Mouse (Mus musculus) megakaryocyte, embryonic 14.5 days (primary cell): ENCODE measurements around the gene Natd1. TPM values are rescaled to one million over a fixed set of nuclear protein-coding genes. Genes with fewer than 3 reads are reported as not detected.

Experiments
- H3K27me3 ChIP-seq: replicated peaks from 2 replicates; pipeline ENCODE3; 2012; ENCODE audit warnings: inconsistent platforms
- H3K36me3 ChIP-seq: replicated peaks from 2 replicates; pipeline ENCODE3; 2012; ENCODE audit warnings: low read length, inconsistent platforms, mixed read lengths
- H3K4me1 ChIP-seq: 2 replicates; pipeline ENCODE4 v1.6.1; 2012; ENCODE audit warnings: inconsistent platforms
- H3K4me3 ChIP-seq: replicated peaks from 2 replicates; pipeline ENCODE3; 2012; ENCODE audit warnings: moderate library complexity, mild to moderate bottlenecking, inconsistent platforms
- H3K9me3 ChIP-seq: 2 replicates; pipeline ENCODE4 v1.6.1; 2012; ENCODE audit warnings: inconsistent platforms
- FLI1 ChIP-seq: IDR thresholded peaks from 2 replicates; pipeline ENCODE4 v1.6.1; 2012; ENCODE audit warnings: low read length, inconsistent platforms, mixed read lengths
- GATA1 ChIP-seq: IDR thresholded peaks from 3 replicates; pipeline ENCODE4 v1.6.1; 2012; ENCODE audit warnings: mixed read lengths, low read length, inconsistent platforms, borderline replicate concordance
- polyA plus RNA-seq: library from polyadenylated mRNA; stranded (reverse); fragments of >175 nt; gene quantifications from 2 replicates; pipeline ENCODE4 v1.2.3, GENCODE M21; 2012; ENCODE audit warnings: low replicate concordance; ENCODE audit not compliant: insufficient read depth

The Natd1 gene
- polyA plus RNA-seq, 1 experiment, result 7.8 TPM

DNA sequence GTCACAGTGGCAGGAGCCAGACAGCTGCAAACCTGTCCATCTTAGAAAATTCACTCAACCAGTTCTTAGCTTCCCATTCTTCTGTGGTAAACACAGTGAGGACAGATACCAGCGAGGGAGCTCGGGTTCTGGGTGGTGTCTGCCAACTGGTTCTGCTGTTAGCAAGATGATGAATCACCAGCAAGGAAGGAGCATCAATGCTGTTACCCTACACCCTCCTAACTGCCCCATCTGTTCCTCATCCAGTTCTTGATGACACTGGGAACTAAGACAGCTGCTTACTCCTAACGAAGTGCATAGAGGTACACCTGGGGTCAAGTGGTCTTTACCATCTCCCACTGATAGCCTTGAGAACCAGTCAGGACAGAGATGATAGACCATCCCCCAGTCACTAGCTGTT is 58.0 kb downstream of the Natd1 start:
- H3K4me1 ChIP-seq, result peaks cover 7% of the 10 kb centered on the region
- H3K9me3 ChIP-seq, result no peaks in the 10 kb centered on the region
- H3K27me3 ChIP-seq, result no peaks in the 10 kb centered on the region
- H3K36me3 ChIP-seq, result peaks cover 91% of the 10 kb centered on the region
- no peak overlapping the region for H3K4me3 ChIP-seq
- no peak for TF ChIP-seq GATA1
- no peak for TF ChIP-seq FLI1

Other genes with a start within 250 kb of the Natd1 start
- 5.0 and 7.6 TPM in 2 replicates for gene Llgl1, start 215.0 kb downstream of the Natd1 start, polyA plus RNA-seq
- gene Flii, start 187.5 kb downstream of the Natd1 start, polyA plus RNA-seq, result 195 and 218 TPM in 2 replicates
- gene Mief2, start 186.4 kb downstream of the Natd1 start, polyA plus RNA-seq, result 10.2 and 20.6 TPM in 2 replicates
- gene Top3a, start 137.4 kb downstream of the Natd1 start, polyA plus RNA-seq, result 1.9 and 4.7 TPM in 2 replicates
- gene Smcr8, start 137.2 kb downstream of the Natd1 start, polyA plus RNA-seq, result 0.50 TPM in 1 of 2 replicates, not detected in the other
- 0.75 and 7.4 TPM in 2 replicates for gene Shmt1, start 103.0 kb downstream of the Natd1 start, polyA plus RNA-seq
- gene Dhrs7b, start 84.1 kb downstream of the Natd1 start, polyA plus RNA-seq, result 3.3 TPM in 1 of 2 replicates, not detected in the other
- gene Tmem11, start 35.5 kb downstream of the Natd1 start, polyA plus RNA-seq, result 9.2 and 13.5 TPM in 2 replicates
- gene Map2k3, start 17.3 kb upstream of the Natd1 start, polyA plus RNA-seq, result 158 and 191 TPM in 2 replicates
- not detected in 2 replicates for gene Kcnj12, start 107.8 kb upstream of the Natd1 start, polyA plus RNA-seq
- 28.3 and 47.0 TPM in 2 replicates for gene Tnfrsf13b, start 212.0 kb upstream of the Natd1 start, polyA plus RNA-seq